Mouse (Mus musculus): Measurements from ENCODE around the gene Bid.
"Not testable (repeated sequence)": the region's sequence is repeated elsewhere in the genome, so short reads cannot be mapped to it uniquely, and the experiment has no call there.

Gene Bid

GRCm38 (mm10) chr6:120903450-120903912 is 13.2 kb downstream of the Bid start:
- DNase-seq = no peak

- no peak for DNase-seq
These were observed 14.6 kb downstream of the Bid start for GRCm38 (mm10) chr6:120901776-120902645.

DNA sequence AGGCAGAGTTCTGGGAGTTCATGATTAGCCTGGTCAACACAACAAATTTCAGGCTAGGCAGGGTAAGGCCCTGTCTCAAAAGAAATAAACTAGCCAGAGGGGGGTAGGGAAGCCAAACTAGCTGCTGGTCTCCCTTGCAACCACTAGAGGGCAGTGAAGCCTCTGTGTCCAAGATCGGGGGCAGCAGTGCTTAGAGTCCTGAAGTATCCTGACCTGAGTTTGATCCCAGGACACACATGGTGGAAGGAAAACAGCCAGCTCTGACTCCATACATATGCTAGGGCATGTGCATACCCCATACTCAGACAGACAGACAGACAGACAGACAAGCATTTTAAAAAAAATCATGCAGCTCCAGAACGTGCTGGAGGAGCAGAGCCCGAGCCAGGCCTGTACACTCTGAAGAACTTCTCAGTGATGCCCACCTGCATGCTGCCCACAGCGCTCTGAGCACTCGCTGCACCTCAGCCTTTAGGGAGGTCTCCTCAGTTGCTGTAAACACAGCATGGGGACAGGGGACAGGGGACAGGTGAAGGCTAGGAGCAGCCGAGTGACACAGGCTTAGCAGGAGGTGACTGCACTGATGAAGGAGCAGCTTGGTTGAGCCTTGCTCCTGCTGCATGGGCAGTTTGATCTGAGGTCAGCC is 18.3 kb downstream of the Bid start:
- DNase-seq = no peak

DNA sequence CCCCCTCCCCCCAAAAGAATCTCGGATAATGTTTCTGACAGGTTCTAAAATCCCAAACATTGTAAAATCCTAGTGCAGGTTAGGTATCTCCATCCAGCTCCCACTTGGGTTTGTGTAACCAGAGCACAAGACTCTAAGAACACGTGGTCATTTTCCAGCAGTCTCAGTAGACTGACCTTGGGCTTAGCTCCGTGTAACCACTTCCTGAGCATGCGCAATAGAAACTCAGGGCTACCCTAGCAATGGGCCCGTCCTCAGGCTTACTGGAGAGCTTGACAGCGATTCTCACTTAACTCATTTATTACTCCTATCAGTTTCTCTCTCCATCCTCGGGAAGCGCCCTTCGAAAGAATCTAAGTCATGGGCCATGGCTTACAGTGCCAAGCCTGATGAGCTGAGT is 22.1 kb downstream of the Bid start:
- DNase-seq = no peak

DNA sequence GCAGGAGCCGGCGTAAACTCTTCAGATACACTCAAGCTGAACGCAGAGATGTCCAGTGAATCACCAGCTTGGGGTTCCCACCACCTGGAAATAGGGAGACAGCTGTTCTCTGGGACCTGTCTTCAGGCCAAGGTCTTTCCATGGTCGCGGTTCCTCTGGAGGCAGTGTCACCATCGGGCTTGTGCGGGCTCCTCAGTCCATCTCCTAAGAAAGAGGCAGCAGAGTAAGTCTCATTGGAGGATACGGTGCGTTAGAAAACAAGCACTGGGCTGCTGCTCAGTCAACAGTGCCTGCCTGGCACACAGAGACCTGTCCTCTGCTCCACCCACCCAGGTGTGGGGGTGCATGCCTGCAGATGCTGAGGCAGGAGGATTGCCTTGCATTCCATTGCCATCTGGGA is 22.6 kb downstream of the Bid start:
- no peak for DNase-seq

GRCm38 (mm10) chr6:120886696-120887095 is 30.0 kb downstream of the Bid start:
- no peak for DNase-seq

- DNase-seq = no peak
These were observed 32.2 kb downstream of the Bid start for GRCm38 (mm10) chr6:120884436-120884835.

GRCm38 (mm10) chr6:120879046-120879445 is 37.6 kb downstream of the Bid start:
- no peak for DNase-seq

DNA sequence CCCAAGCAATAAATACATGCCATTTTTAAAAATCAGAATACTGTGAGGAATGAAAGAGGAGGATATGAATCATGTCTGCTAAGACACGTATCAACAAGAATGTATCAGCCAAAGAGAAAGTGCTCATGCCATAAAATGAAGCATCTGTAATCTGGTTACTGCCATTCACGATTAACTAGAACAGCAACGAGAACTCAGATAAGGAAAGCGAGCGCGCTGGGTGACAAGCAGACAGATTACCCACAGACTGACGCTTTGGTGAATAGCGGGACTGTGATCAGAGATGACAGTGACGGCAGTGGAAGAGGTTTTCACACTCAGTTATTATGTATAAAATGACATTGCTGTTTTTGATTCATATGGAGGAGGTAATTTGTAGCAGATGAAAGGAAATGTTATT is 42.8 kb downstream of the Bid start:
- no peak for DNase-seq

GRCm38 (mm10) chr6:120871286-120871685 is 45.4 kb downstream of the Bid start:
- no peak for DNase-seq

DNA sequence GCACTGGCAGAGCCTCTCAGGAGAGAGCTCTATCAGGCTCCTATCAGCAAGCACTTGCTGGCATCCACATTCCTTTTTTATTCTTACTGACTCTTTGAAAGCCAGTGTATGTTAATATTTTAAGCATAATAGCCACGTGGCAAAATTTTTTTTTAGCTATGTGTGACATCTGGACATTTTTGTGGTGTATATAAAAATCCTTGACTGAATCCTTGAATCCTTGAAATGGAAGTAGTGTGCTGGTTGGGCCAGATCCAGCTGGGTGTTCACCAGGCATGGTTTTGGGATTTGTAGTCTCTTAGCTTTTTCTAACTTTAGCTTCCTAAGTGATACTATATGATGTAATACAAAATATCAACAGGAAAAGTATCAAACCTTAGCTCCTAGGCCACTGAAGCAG is 47.8 kb downstream of the Bid start:
- DNase-seq = no peak

DNA sequence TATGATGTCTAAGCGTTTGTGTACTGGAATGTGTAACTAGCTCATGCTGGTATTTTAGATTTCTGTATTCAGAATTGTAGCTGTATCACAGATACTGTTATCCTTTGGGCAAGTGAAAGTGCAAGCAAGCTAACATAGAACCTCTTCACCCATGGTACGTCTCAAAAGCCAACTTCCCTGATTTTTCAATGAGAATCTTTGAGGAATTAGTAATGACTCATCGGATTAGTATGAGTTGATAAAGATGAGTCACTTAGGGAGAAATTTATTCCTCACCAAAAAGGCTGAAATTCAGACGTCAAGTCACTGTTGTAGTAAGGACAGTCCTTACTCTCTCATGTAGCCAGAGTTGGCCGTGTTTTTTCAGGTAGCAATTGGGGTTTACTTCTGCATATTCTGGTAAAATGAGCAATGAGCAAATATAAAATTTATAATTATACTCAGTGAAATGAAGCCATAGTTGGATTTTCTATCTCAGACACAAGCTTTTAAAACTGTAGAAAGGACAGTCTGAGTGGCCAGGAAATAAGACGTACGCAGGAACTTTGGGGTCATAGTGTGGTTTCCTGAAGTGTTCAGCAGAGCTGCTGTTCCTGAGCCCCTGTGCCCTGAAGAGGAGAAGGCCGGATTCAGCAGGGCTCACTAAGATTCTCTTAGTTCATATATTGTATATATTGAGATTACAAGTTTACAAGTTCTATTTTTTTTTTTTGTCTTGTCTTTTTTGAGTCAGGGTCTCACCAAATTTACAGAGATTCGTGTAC is 50.4 kb downstream of the Bid start:
- no peak for DNase-seq

GRCm38 (mm10) chr6:120860079-120860478 is 56.6 kb downstream of the Bid start:
- DNase-seq = no peak

DNA sequence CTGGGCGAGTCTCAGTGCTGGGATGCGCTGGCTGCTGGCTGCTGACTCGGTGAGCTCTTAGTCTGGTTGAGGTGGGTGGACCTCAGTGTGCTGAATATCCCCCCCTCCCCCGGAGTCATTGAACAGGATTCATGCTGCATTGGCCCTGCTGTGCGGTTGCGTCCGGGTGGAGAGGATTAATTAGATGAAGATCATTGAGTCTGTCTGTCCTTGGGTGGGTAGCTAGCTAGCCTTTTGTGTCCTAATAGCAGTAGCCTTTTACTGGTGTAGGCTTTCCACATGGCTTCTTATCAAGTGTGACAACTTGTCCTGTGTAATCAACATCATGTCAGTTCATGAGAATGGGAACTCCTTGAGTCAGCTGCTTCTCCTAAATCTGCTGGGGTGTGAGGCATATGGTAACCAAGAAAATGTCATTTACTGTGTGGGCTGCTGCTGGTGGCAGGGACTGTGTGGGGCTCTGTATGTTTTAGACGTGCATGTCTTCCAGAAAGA is 58.4 kb downstream of the Bid start:
- peak; percentile 79 for DNase-seq

GRCm38 (mm10) chr6:120854413-120854812 is 62.2 kb downstream of the Bid start:
- DNase-seq = no peak

- DNase-seq = not testable (repeated sequence)
These were observed 65.9 kb downstream of the Bid start for GRCm38 (mm10) chr6:120850720-120851119.

Measured in layer of hippocampus, adult 9-11 months (tissue).